Mouse (Mus musculus) lung, adult 2 months (tissue): ENCODE results near the gene Gmnn.

Experiments used
- CTCF ChIP-seq: fragments of 200-500 bp; IDR thresholded peaks from 2 replicates; pipeline ENCODE4 v1.5.1; 2011; ENCODE audit warnings: mild to moderate bottlenecking, low read length, control low read depth; ENCODE audit not compliant: insufficient read depth
- POLR2A ChIP-seq: fragments of 200-500 bp; IDR thresholded peaks from 2 replicates; pipeline ENCODE4 v1.6.1; 2011; ENCODE audit warnings: low read depth, mild to moderate bottlenecking, control low read depth, low read length, borderline replicate concordance; ENCODE audit errors: extremely low read depth

- no peak for TF ChIP-seq POLR2A
- no peak for TF ChIP-seq CTCF
These were observed 20.7 kb downstream of the Gmnn start, which contains the start of gene Armh2 for GRCm38 (mm10) chr13:24741028-24741427.
